Mouse (Mus musculus) embryonic facial prominence, embryonic 11.5 days (tissue): Measurements from ENCODE around the gene Cacfd1. TPM values are rescaled to one million over a fixed set of nuclear protein-coding genes. Genes with fewer than 3 reads are reported as not detected.

ENCODE experiments used
- ATAC-seq: fragments of 200-750 bp; cut with Nextera tagmentation; replicated peaks from 2 replicates; pipeline ENCODE4 v1.8.0; 2017; ENCODE audit warnings: low read depth; ENCODE audit not compliant: insufficient number of reproducible peaks, low FRiP score, low TSS enrichment
- DNase-seq: peaks from one replicate; pipeline ENCODE4 v3.0.0-alpha.2; 2015; ENCODE audit warnings: low spot score
- H3K27ac ChIP-seq: fragments of 300-500 bp; sonication (generic); replicated peaks from 2 replicates; pipeline ENCODE4 v1.5.1; 2014; ENCODE audit warnings: mild to moderate bottlenecking, low read depth, low read length, control low read depth
- H3K27me3 ChIP-seq: fragments of 300-500 bp; sonication (generic); 2 replicates; pipeline ENCODE4 v1.6.1; 2014; ENCODE audit warnings: mild to moderate bottlenecking, low read length, moderate library complexity, mixed read lengths; ENCODE audit not compliant: control insufficient read depth, insufficient read depth
- H3K36me3 ChIP-seq: fragments of 300-500 bp; sonication (generic); replicated peaks from 2 replicates; pipeline ENCODE4 v1.6.1; 2014; ENCODE audit warnings: low read depth, mild to moderate bottlenecking, low read length, moderate library complexity, mixed read lengths; ENCODE audit not compliant: control insufficient read depth, insufficient read depth
- H3K4me1 ChIP-seq: fragments of 300-500 bp; sonication (generic); 2 replicates; pipeline ENCODE4 v1.6.1; 2014; ENCODE audit warnings: low read length, mixed read lengths; ENCODE audit not compliant: control insufficient read depth, insufficient read depth
- H3K4me2 ChIP-seq: fragments of 300-500 bp; sonication (generic); 2 replicates; pipeline ENCODE4 v1.6.1; 2014; ENCODE audit warnings: low read depth, mild to moderate bottlenecking, control low read depth, low read length, moderate library complexity
- H3K4me3 ChIP-seq: fragments of 300-500 bp; sonication (generic); 2 replicates; pipeline ENCODE4 v1.5.1; 2014; ENCODE audit warnings: low read depth, low read length, control low read depth
- H3K9ac ChIP-seq: fragments of 300-500 bp; sonication (generic); replicated peaks from 2 replicates; pipeline ENCODE4 v1.6.1; 2014; ENCODE audit warnings: mild to moderate bottlenecking, control low read depth, low read length
- H3K9me3 ChIP-seq: fragments of 300-500 bp; sonication (generic); replicated peaks from 2 replicates; pipeline ENCODE4 v1.6.1; 2016; ENCODE audit warnings: mild to moderate bottlenecking, low read length, inconsistent platforms, mixed read lengths; ENCODE audit not compliant: control insufficient read depth
- WGBS: fragments of 180-500 bp; shearing (Covaris S2); extraction: QIAGEN DNeasy Blood & Tissue Kit; methylation state at CpG from one replicate; pipeline ENCODE4 v1.1.7; 2014; 5-methylcytosine and 5-hydroxymethylcytosine counted together
- polyA plus RNA-seq: library from polyadenylated mRNA; unstranded; fragments of >200 nt; fragmentation: Nextera tagmentation; extraction: Ambion mirVana; gene quantifications from 2 replicates; pipeline ENCODE4 v1.2.1, GENCODE M21; 2014

The Cacfd1 gene
- polyA plus RNA-seq, 1 experiment from 2014 or later, result 66.2 TPM

GRCm38 (mm10) chr2:27043461-27043860 lies 33.7 kb downstream of the Cacfd1 start:
- no peaks in the 10 kb centered on the region for H3K9me3 ChIP-seq
- no peaks in the 10 kb centered on the region for H3K27me3 ChIP-seq
- no peak overlapping the region for H3K27ac ChIP-seq
- DNase-seq (peak; percentile 86), ATAC-seq (peak; percentile 83)
- no peaks in the 10 kb centered on the region for H3K4me1 ChIP-seq
- H3K36me3 ChIP-seq, result no peaks in the 10 kb centered on the region
- H3K9ac ChIP-seq, result no peak overlapping the region
- 24% methylated on average over 3 of the region's 3 CpGs for WGBS
- no peak overlapping the region for H3K4me3 ChIP-seq
- no peak overlapping the region for H3K4me2 ChIP-seq

- Histone ChIP-seq H3K36me3 (no peaks in the 10 kb centered on the region), H3K27me3 (no peaks in the 10 kb centered on the region), H3K9ac (no peak overlapping the region), H3K27ac (no peak overlapping the region), H3K4me1 (no peaks in the 10 kb centered on the region), H3K9me3 (no peaks in the 10 kb centered on the region), H3K4me2 (no peak overlapping the region), H3K4me3 (no peak overlapping the region)
- DNase-seq, result no peak
- ATAC-seq, result no peak
- 78% methylated on average over 4 of the region's 4 CpGs for WGBS
These were observed 34.4 kb downstream of the Cacfd1 start for GRCm38 (mm10) chr2:27044166-27044565.

GRCm38 (mm10) chr2:27044641-27045040 lies 34.9 kb downstream of the Cacfd1 start:
- no peak for DNase-seq
- no peak overlapping the region for H3K9ac ChIP-seq
- no peak for ATAC-seq
- no peaks in the 10 kb centered on the region for H3K4me1 ChIP-seq
- H3K4me3 ChIP-seq, result no peak overlapping the region
- 71% methylated on average over 3 of the region's 3 CpGs for WGBS
- H3K4me2 ChIP-seq, result no peak overlapping the region
- no peak overlapping the region for H3K27ac ChIP-seq
- H3K9me3 ChIP-seq, result no peaks in the 10 kb centered on the region
- no peaks in the 10 kb centered on the region for H3K36me3 ChIP-seq
- H3K27me3 ChIP-seq, result no peaks in the 10 kb centered on the region

- Histone ChIP-seq H3K27me3 (no peaks in the 10 kb centered on the region), H3K4me2 (no peak overlapping the region), H3K36me3 (no peaks in the 10 kb centered on the region), H3K27ac (no peak overlapping the region), H3K4me3 (no peak overlapping the region), H3K9me3 (no peaks in the 10 kb centered on the region), H3K4me1 (no peaks in the 10 kb centered on the region), H3K9ac (no peak overlapping the region)
- ATAC-seq (no peak), DNase-seq (no peak)
- 75% methylated on average over 8 of the region's 8 CpGs for whole genome bisulfite sequencing
These were observed 36.4 kb downstream of the Cacfd1 start for GRCm38 (mm10) chr2:27045979-27046770.

DNA sequence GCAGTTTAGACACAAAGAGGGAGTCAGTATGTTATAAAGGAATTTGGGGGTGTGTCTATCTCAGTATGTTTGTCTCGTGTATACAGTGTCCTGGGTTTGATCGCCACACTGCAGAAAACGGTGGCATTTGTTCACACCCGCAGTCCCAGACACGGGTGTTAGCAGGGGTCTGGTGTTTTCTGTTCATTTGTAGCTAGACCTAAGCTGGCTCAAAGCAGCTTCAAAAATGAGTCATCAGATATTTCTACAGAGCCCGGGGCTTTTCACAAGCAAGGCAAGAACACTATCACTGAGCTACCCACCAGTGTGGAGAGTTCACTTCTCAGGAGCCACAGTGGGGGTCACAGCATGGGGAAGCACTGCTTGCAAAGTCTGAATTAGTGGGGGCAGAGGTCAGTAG lies 39.7 kb downstream of the Cacfd1 start:
- Histone ChIP-seq H3K4me1 (no peaks in the 10 kb centered on the region), H3K27me3 (no peaks in the 10 kb centered on the region), H3K36me3 (no peaks in the 10 kb centered on the region), H3K9me3 (no peaks in the 10 kb centered on the region), H3K4me3 (no peak overlapping the region), H3K4me2 (no peak overlapping the region), H3K9ac (no peak overlapping the region), H3K27ac (no peak overlapping the region)
- 51% methylated on average over 6 of the region's 6 CpGs for WGBS
- ATAC-seq (no peak), DNase-seq (no peak)

DNA sequence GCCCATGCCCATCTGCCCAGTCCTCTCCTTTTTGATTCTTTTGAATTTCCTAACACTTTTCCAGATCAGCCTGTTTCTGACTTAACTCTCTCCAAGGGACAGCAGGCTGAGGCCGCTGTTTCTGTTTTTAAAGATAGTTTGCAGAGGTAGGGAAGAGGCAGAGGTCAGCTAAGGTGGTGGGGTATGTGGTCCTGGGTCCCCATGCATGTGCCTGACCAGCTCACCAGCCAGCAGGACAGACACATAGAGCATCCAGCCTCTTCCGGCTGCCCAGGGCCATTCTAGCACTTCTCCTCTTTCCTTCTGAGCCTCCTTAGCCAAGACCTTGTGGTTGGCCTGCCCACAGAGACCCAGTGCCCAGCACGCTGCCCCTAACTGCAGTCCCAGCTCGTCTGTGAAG lies 48.5 kb downstream of the Cacfd1 start:
- Histone ChIP-seq H3K36me3 (no peaks in the 10 kb centered on the region), H3K27me3 (no peaks in the 10 kb centered on the region), H3K27ac (no peak overlapping the region), H3K4me3 (no peak overlapping the region), H3K4me2 (no peak overlapping the region), H3K9ac (no peak overlapping the region), H3K9me3 (no peaks in the 10 kb centered on the region), H3K4me1 (no peaks in the 10 kb centered on the region)
- 62% methylated on average over 4 of the region's 4 CpGs for WGBS
- DNase-seq, result no peak
- ATAC-seq, result no peak

DNA sequence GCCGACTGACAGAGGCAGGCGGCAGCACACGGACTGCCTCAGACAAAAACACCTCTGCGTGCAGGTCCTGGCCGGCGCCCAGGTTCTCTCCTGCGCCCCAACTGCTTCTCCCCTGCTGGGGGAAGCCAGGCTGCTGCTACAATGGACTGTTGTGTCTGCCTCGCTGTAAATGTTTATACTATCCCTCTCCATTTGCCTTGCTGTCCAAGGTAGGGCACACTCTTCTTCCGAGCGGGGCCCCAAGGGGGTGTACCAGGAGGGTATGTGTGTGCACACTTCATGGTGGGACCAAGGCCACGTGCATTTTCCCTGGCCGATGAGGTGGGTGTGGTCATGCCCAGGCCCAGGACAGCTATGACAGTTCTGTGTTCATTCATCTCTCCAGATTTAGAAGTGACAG lies 49.0 kb downstream of the Cacfd1 start:
- WGBS, result 46% methylated on average over 12 of the region's 12 CpGs
- H3K27ac ChIP-seq, result no peak overlapping the region
- no peak for ATAC-seq

DNA sequence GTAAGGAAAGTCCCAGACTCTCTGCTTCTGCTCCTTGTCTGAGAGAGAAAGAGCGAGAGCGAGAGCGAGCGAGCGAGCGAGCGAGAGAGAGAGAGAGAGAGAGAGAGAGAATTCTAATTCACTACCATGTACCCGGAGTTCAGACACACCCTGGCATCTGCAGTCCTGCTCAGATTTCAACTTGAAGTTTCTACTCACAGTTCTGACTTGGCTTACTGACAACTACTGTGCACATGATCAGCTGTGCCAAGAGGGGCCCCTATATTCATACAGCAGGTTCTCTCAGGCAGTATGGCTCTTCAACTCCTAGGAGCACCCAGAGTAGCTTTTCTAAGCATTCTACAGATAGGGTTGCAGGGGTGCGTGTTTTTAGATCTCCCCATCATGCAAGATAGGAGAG lies 49.5 kb downstream of the Cacfd1 start:
- no peaks in the 10 kb centered on the region for H3K4me1 ChIP-seq
- ATAC-seq (no peak), DNase-seq (no peak)
- H3K4me2 ChIP-seq, result no peak overlapping the region
- H3K9ac ChIP-seq, result no peak overlapping the region
- no peaks in the 10 kb centered on the region for H3K27me3 ChIP-seq
- H3K4me3 ChIP-seq, result no peak overlapping the region
- no peak overlapping the region for H3K27ac ChIP-seq
- H3K36me3 ChIP-seq, result no peaks in the 10 kb centered on the region
- WGBS, result 88% methylated on average over 9 of the region's 9 CpGs
- H3K9me3 ChIP-seq, result no peaks in the 10 kb centered on the region

More for the DNA sequence above, 49.0 kb downstream of the Cacfd1 start:
- no peak for DNase-seq
- Histone ChIP-seq H3K4me2 (no peak overlapping the region), H3K36me3 (no peaks in the 10 kb centered on the region), H3K9me3 (no peaks in the 10 kb centered on the region), H3K4me3 (no peak overlapping the region), H3K9ac (no peak overlapping the region), H3K4me1 (no peaks in the 10 kb centered on the region), H3K27me3 (no peaks in the 10 kb centered on the region)
